Mouse (Mus musculus) cortical plate, adult 2 months (tissue): ENCODE measurements around the gene 1600014C23Rik.

Source experiments
- CTCF ChIP-seq: fragments of 200-500 bp; IDR thresholded peaks from 2 replicates; pipeline ENCODE4 v1.5.1; 2011; ENCODE audit warnings: mild to moderate bottlenecking, control low read depth, low read length; ENCODE audit not compliant: insufficient read depth; ENCODE audit errors: extremely low read depth
- POLR2A ChIP-seq: fragments of 200-500 bp; IDR thresholded peaks from 2 replicates; pipeline ENCODE4 v1.6.1; 2011; ENCODE audit warnings: mild to moderate bottlenecking, low read length, control low read depth; ENCODE audit not compliant: insufficient read depth; ENCODE audit errors: extremely low read depth

DNA sequence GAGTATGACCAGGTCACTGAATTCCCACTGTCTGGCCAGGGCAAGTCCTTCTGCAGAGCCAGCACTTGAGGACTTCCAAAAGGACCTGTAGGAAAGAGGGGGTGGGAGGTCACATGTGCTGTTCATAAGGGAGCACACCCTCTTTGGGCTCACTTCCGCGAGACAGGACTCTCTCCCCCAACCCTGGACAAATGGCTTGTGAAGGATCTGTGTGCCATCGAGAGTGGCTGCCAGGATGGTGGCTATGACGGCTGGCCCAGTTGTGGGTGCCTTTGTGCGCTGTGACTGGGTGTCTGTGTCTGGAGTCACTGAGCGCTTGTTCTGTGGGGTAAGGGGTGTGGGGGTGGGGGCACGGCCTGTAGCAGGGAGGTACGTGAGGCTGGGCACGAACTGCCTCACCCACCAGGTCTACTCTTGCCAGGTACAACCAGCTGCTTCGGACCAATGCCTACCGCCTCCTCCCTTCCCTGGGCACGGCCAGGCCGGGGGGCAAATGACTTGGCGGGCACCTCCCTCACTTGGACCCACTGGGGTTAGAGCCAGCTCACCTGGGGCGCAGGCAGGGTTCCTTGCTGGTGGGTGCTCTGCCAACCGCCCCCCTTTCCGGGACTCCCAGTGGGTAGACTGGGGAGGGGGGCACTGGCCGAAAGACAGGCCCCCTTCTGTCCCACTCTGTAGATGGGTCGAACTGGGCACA lies 458 bp downstream of the 1600014C23Rik start:
- TF ChIP-seq CTCF: no peak
- TF ChIP-seq POLR2A: no peak
